Mouse (Mus musculus) thymus, adult 2 months (tissue): ENCODE results near the gene Eif4h. TPM values are rescaled to one million over a fixed set of nuclear protein-coding genes. Genes with fewer than 3 reads are reported as not detected.
"Not testable (repeated sequence)": the region's sequence is repeated elsewhere in the genome, so short reads cannot be mapped to it uniquely, and the experiment has no call there.

Experiments used
- DNase-seq: peaks from one replicate; pipeline ENCODE4 v3.0.0; 2021
- H3K27ac ChIP-seq: fragments of 200-500 bp; 2 replicates; pipeline ENCODE4 v1.5.1; 2012; ENCODE audit warnings: low read length, control low read depth; ENCODE audit not compliant: control insufficient read depth, insufficient read depth
- H3K27me3 ChIP-seq: fragments of 200-500 bp; 2 replicates; pipeline ENCODE4 v1.6.1; 2012; ENCODE audit warnings: mild to moderate bottlenecking, low read length, moderate library complexity, mixed read lengths; ENCODE audit not compliant: control insufficient read depth, insufficient read depth
- H3K36me3 ChIP-seq: fragments of 200-500 bp; 2 replicates; pipeline ENCODE4 v1.6.1; 2012; ENCODE audit warnings: mild to moderate bottlenecking, low read length, moderate library complexity; ENCODE audit not compliant: control insufficient read depth, insufficient read depth
- H3K4me1 ChIP-seq: fragments of 200-500 bp; replicated peaks from 2 replicates; pipeline ENCODE4 v1.6.1; 2012; ENCODE audit warnings: low read length; ENCODE audit not compliant: control insufficient read depth, insufficient read depth
- H3K4me3 ChIP-seq: fragments of 200-500 bp; 2 replicates; pipeline ENCODE4 v1.5.1; 2012; ENCODE audit warnings: mild to moderate bottlenecking, low read length, control low read depth, moderate library complexity; ENCODE audit not compliant: control insufficient read depth, insufficient read depth
- CTCF ChIP-seq: fragments of 200-500 bp; IDR thresholded peaks from 2 replicates; pipeline ENCODE4 v1.5.1; 2012; ENCODE audit warnings: mild to moderate bottlenecking, control low read depth, low read length, moderate library complexity, borderline replicate concordance; ENCODE audit not compliant: control insufficient read depth, poor library complexity, insufficient read depth; ENCODE audit errors: extremely low read depth
- POLR2A ChIP-seq: fragments of 200-500 bp; IDR thresholded peaks from 2 replicates; pipeline ENCODE4 v1.6.1; 2012; ENCODE audit warnings: mild to moderate bottlenecking, low read length, control low read depth, moderate library complexity; ENCODE audit not compliant: control insufficient read depth, poor library complexity, insufficient read depth; ENCODE audit errors: extremely low read depth
- WGBS: fragments of 180-500 bp; shearing (Covaris S2); methylation state at CpG from one replicate; pipeline ENCODE4 v1.1.7; 2018; 5-methylcytosine and 5-hydroxymethylcytosine counted together
- polyA plus RNA-seq: library from polyadenylated mRNA; depleted of rRNA; stranded (reverse); fragments of >200 nt; gene quantifications from 2 replicates; pipeline ENCODE4 v1.2.3, GENCODE M21; 2012

The Eif4h gene
- polyA plus RNA-seq, 1 experiment, result 322 TPM

DNA sequence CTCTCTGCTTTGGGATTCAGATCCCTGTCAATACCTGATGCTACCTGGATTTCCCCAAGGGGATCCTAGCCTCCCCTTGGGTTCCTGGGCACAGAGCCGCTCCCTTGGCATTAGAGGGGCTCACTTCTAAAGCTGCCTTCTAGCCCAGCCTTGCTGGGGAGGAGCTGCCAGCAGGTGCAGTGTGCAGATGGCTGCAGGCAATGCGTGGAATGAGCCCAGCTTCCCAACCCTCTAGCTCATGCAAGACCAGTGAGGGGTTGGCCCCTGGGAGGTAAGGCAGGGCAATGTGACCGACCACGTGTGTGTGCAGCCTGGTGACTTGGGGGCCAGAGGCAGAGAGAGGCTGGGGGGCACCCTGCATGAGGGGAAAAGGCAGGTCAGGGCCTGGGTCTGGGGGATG is 17.4 kb upstream of the Eif4h start:
- TF ChIP-seq POLR2A (no peak), CTCF (no peak)
- Histone ChIP-seq H3K4me3 (no peak overlapping the region), H3K27ac (no peak overlapping the region), H3K27me3 (no peaks in the 10 kb centered on the region), H3K36me3 (no peaks in the 10 kb centered on the region), H3K4me1 (no peaks in the 10 kb centered on the region)
- DNase-seq, result no peak
- WGBS, result 98% methylated on average over 4 of the region's 4 CpGs

DNA sequence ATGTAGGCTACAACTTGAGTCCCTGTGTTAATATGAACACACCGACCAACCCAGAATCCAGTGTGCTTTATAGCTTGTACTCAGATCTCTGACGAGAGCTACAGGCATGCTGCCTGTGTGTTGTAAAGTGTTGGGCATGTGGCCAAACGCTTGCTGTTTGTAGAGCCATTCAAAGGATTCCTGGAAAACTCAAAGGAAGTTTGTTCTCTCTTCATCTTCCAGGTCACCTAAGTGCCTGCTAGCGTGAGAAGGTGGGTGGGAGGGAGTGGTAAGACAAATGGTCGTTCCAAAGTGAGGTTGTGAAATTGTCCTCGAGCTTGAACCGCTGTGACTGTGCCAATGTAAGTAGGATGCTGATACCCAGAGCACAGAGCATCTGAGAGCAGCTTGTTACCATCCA is 12.7 kb upstream of the Eif4h start:
- no peaks in the 10 kb centered on the region for H3K27me3 ChIP-seq
- H3K27ac ChIP-seq, result no peak overlapping the region
- no peak for DNase-seq
- no peaks in the 10 kb centered on the region for H3K36me3 ChIP-seq
- no peak overlapping the region for H3K4me3 ChIP-seq
- H3K4me1 ChIP-seq, result no peaks in the 10 kb centered on the region
- no peak for TF ChIP-seq POLR2A
- TF ChIP-seq CTCF, result no peak
- 71% methylated on average over 7 of the region's 7 CpGs for WGBS

DNA sequence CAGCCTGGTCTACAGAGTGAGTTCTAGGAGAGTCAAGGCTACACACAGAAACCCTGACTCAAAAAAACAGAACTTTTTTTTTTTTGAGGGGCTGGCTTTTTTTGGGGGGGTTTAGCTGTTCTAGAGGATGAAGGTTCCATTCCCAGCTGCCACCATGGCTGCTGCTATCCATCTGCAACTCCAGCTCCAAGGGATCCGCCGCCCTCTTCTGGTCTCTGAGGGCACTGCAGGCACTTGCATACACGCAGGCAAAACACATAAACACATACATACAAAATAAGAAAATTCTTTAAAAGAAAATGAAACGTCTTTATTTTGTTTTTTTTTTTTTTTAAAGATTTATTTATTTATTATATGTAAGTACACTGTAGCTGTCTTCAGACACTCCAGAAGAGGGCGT is 11.6 kb upstream of the Eif4h start:
- Histone ChIP-seq H3K36me3 (no peaks in the 10 kb centered on the region), H3K4me1 (no peaks in the 10 kb centered on the region), H3K27me3 (no peaks in the 10 kb centered on the region), H3K4me3 (no peak overlapping the region), H3K27ac (no peak overlapping the region)
- 55% methylated on average over 5 of the region's 5 CpGs for WGBS
- TF ChIP-seq CTCF (peak; percentile 47; the same call in 1 of the 2 replicates), POLR2A (no peak)
- DNase-seq, result peak; percentile 66

DNA sequence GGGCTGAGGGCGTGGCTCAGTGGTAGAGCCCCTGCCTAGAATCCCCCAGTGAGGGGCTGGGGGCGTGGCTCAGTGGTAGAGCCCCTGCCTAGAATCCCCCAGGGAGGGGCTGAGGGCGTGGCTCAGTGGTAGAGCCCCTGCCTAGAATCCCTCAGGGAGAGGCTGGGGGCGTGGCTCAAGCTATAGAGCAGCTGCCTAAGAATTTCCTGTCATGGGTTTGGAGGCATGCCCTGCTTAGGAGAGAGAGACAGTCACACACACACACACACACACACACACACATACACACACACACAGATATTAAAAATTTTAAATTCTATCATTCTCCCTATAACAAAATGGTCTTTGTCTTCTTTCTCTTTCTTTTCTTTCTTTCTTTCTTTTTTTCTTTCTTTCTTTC is 9.7 kb upstream of the Eif4h start:
- not testable (repeated sequence) for H3K4me3 ChIP-seq, H3K36me3 ChIP-seq, H3K27me3 ChIP-seq, H3K27ac ChIP-seq, H3K4me1 ChIP-seq
- DNase-seq, result peak; percentile 18
- WGBS, result 80% methylated on average over 4 of the region's 4 CpGs

DNA sequence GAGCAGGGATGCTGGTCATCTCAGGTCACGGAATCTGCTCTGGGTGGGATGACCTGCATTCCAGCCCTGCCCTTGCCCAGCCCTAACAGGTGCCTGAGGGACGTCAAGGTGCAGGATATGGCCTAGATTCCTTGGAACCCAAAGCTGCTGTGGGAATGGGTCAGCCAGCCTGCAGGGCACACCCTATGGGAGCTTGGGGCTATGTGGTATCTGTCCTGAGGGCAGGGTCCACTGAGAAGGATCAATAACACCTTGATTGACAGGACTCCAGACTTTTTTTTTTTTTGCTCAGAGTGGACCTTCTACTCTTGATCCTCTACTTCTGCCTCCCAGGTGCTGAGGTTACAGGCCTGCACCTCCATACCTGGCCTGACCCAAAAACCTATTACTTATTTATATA is 8.1 kb upstream of the Eif4h start:
- 96% methylated on average over 2 of the region's 2 CpGs for WGBS
- DNase-seq, result no peak
- TF ChIP-seq CTCF, result no peak
- TF ChIP-seq POLR2A, result no peak
- Histone ChIP-seq H3K4me1 (no peaks in the 10 kb centered on the region), H3K27ac (no peak overlapping the region), H3K4me3 (no peak overlapping the region), H3K27me3 (no peaks in the 10 kb centered on the region), H3K36me3 (no peaks in the 10 kb centered on the region)

DNA sequence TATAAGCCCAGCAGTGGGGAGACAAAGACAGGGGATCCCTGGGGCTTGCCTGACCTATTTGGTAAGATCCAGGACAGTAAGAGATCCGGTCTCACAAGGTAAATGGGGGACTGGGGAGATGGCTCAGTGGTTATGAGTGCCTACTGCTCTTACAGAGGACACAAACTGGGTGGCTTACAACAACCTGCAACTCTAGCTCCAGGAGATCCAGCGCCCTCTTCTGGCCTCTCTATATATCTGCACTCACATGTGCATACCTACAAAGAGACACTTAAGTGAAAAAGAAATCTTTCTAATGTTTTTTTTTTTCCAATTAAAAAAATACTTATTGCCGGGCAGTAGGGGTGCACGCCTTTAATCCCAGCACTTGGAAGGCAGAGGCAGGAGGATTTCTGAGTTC is 7.2 kb upstream of the Eif4h start:
- 87% methylated on average over 4 of the region's 4 CpGs for WGBS
- Histone ChIP-seq H3K36me3 (no peaks in the 10 kb centered on the region), H3K4me3 (no peak overlapping the region), H3K27me3 (no peaks in the 10 kb centered on the region), H3K4me1 (no peaks in the 10 kb centered on the region), H3K27ac (no peak overlapping the region)
- TF ChIP-seq POLR2A, result no peak
- no peak for TF ChIP-seq CTCF
- DNase-seq, result no peak

DNA sequence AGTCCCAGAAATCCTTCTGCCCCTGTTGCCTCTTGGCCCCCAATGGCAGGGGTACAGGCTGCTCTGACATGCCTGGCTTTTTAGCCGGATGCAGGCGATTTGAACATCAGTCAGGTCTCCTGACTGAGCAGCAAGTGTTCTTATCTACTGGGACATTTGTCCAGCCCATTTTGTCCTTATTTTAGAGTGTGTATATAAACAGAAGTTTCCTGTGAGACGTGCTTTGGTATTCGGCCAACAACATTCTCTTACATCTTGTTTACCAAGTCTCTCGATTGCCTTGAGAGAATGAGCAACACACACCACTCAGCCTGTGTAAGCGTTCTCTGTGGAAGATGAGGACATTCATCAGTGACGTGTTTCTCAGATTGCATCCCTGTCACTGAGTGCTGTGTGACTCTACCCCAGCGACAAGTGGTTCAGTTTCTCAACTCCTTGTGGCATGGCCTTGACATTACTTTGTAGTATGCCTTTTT is 5.4 kb upstream of the Eif4h start:
- 88% methylated on average over 8 of the region's 8 CpGs for WGBS
- TF ChIP-seq CTCF, result no peak
- TF ChIP-seq POLR2A, result no peak
- Histone ChIP-seq H3K4me3 (no peak overlapping the region), H3K4me1 (no peaks in the 10 kb centered on the region), H3K36me3 (no peaks in the 10 kb centered on the region), H3K27me3 (no peaks in the 10 kb centered on the region), H3K27ac (no peak overlapping the region)
- no peak for DNase-seq
